Mouse (Mus musculus) A20 (cell line): ENCODE data around the gene Tspan9.

Experiments used
- DNase-seq: peaks from one replicate; pipeline ENCODE4 v3.0.0-alpha.2; 2011; ENCODE audit warnings: low read depth, low spot score

Gene Tspan9

GRCm38 (mm10) chr6:128020521-128021057 lies 122.8 kb downstream of the Tspan9 start:
- no peak for DNase-seq

DNA sequence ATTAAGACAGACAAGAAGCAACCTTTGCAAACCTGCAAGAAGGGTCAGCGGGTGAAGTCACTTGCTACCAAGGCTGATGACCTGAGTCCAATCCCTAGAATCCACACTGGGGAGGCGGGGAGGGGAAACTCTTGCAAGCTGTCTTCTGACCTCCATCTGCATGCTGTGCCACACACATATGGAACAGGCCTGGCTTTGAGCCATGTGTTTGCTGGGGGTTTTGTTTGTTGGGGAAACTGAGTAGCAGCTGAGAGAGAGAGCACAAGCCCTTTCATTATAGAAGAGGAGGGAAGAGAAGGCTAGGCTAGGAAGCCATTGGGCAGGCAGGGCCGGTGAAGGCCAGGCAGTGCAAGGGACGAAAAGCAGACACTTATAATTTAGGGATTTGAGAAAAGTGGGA lies 123.3 kb downstream of the Tspan9 start:
- DNase-seq = no peak

DNA sequence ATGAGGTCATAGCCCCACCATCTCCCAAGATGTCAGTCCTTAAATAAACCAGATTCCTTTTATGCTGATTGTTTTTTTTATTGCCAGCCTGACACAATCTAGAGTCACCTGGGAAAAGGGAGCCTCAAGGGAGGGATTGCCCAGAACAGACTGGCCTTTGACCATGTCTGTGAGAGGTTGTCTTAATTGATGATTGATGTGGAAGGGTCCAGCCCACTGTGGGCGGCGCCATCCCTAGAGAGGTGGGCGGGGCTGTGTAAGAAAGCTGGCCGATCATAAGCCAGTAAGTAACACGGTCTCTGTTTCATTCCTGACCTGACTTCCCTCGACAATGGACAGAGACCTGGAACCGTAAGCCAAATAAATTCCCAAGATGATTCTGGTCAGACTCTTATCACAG lies 124.3 kb downstream of the Tspan9 start:
- DNase-seq = no peak

DNA sequence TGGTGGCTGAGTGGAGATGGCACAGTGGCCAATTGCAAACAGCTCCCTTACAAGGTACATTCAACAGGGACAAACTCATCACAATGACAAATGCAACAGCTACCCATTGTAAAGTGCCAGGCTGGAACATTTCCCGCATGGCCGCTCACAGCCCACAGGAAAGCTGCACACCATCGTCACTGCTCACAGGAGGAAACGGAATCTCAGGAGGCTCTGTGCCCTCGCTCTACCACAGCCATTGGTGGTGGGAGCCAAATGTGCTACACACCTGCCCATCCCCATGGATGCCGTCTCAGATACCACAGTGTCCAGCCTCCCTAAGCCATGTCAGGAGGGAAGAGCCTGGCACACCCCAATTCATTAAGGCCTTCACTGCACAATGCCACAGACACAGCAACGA lies 128.1 kb downstream of the Tspan9 start:
- no peak for DNase-seq

DNA sequence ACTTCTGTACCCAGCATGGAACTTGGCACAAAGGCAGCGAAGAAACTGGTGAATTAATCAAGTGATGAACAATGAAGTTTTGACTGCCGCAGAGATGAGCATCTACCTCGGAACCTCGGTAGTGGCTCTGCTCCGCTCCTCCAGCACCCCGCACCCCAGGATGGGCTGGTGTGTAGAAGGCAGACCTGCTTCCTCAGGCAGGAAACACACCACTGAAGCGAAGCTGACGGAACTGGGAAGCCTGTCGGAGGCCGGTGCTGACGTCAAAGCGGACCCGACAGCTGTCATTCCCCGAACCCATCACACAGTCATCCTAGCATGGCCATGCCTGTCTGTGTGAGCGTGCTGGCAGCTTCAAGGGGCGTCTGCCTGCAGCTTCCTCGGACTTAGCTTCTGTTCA lies 131.6 kb downstream of the Tspan9 start:
- DNase-seq = no peak

GRCm38 (mm10) chr6:128011071-128011477 lies 132.3 kb downstream of the Tspan9 start:
- DNase-seq = no peak

DNA sequence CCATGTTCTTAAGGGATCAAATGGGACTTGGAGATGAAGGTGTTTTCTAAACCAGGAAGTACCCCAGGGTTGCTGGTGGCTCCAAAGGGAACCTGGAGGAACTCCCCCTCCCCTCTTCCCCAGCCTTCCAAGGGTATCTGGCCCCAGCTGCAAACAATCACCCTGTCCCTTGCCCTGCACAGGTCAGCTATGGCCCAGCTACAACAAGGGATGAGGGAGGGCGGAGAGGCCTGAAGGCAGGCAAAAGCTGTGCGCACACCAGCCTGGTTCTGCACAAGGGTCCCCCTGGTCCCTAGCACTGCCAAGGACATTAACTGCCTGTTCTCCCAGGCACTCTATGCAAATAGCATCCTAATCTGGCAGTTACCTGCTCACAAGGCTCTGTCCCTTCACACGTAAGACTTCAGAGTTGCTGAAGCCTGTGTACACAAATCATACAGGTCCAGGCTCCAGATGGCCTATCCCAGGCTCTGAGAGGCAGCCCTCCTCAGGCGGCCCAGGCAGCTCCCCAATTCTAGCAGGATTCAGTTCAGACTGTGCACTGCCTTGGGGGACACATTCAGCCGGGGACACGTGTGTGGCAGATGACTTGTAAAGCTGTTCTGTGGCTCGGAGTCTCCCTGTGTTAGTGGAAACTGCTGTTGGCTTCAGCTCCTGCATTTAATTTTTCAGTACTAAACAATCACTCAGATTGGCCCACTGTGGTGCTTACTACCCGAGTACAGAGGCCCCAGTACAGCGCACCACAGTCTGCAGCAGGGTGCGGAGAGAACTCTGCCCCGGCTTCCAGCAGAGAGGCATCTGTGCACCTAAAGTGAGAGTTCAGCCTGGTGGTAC lies 133.0 kb downstream of the Tspan9 start:
- DNase-seq = no peak

DNA sequence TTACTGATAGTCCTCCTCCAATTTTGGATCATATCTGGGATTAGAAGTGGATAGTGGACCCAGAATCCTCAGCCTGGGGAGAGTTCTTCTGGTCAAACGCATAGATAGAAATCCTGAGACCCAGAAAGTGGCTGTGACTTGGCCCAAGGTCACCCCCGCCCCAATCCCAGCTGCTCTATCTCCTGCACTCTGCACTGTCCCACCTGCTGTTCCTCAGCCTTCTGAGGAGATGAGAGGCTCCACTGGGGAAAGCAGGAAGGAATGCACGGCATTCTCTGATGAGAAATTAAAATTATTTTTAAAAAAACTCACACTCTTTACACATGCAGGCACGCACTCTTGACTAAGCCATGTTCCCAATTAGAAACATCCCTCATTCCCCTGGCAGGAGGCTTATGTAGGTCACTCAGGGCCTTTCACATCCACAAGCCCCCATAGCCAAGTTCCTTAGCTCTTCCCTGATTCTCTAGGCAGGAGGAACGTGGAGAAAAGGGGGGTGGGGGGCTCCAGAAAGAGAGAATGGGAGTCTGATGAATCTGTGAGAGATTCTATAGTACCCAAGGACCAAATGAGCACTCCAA lies 135.3 kb downstream of the Tspan9 start:
- no peak for DNase-seq

- DNase-seq = no peak
Measured at GRCm38 (mm10) chr6:128007241-128007701, 136.1 kb downstream of the Tspan9 start.

DNA sequence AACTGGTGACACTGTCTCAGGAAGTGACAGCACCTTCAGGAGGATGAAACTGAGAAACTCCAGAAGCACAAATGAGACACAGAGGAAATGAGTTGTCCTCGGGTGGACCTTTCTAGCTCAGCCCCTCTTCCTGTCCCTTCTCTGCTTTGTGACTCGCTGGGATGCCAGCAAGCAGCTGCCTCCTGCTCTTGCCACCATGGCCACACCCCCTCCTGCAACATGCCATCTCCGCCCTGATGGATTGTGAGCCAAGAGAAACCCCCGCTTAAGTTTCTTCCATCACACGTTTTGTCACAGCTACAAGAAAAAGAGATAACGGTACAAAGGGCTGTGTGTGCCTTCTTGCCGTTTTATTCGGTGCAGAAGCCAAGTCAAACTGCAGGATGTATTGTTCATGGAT lies 137.2 kb downstream of the Tspan9 start:
- no peak for DNase-seq

GRCm38 (mm10) chr6:128004544-128004943 lies 138.8 kb downstream of the Tspan9 start:
- DNase-seq = no peak

DNA sequence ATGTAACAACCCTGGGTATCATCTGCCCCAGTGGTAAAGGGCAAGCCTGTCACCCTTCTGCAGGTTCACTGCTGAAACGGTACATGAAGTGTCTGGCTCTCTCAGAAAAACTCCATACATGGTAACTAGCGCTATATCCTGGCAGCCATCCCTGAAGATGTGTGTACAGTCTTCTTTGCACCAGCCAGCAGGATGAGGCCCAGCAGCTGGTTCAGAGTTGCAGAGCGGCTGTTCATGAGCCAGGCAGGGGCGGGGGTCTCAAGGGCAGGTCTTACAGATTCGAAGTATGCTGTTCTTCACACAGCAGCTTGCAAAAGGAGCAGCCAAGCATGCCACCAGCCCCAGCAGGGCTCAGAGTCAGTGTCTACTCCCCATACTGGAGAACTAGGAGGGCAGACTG lies 139.9 kb downstream of the Tspan9 start:
- no peak for DNase-seq

- no peak for DNase-seq
Measured at GRCm38 (mm10) chr6:128002667-128003066, 140.7 kb downstream of the Tspan9 start.

- no peak for DNase-seq
Measured at GRCm38 (mm10) chr6:128002104-128002503, 141.3 kb downstream of the Tspan9 start.

DNA sequence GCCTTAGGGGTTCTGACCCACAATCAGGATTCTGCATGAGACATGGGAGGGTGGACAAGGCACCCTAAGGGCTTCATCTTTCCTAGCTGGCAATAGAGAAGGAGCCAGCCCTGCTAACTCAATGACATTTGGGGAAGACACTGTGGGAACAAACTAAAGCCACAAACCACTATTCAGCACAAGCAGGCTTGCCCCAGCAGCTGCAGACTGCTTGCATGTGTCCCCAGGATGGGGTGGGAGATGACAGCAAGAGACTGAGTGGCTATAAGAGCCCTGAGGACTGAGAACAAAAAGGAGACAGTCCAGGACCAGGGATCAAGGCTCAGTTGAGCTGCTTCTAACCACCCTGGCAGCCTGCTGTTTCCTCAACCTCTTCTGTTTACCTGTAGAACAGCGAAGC lies 141.8 kb downstream of the Tspan9 start:
- DNase-seq = no peak

DNA sequence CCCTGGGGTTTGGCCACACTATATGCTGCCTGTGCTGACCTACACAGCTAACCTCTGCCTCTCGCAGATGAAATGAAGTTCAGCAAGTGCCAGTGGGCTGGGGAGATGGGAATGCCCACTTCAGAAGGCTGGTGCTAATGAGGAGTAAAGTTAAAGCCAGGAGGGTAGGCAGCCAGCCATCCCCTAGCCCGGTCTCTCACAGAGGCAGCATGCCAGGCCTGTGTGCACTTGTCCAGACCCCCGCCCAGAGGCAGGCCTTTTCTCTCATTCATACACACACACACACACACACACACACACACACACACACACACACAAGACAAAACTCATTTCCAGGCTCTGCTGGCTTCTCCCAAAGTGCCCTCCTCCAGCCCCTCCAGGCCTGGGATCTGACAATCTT lies 142.6 kb downstream of the Tspan9 start:
- DNase-seq = no peak

DNA sequence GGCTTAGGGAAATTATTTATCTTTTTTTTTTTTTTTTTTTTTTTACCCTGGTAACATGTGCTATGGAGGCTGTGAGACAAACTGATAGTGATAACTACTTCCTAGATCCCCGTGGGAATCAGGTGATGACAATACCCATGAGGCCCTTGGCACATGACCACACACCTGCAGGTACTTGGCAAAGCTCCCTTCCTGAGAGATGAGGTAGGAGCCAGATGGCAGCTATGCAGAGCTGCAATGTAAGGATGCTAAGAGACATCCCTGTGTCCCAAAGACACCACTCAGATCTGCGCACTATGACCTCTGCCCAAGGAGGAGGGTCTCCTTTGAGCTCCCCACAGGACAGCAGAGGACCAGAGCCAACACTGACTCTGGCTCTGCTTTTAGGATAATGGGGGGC lies 144.3 kb downstream of the Tspan9 start:
- DNase-seq = no peak

DNA sequence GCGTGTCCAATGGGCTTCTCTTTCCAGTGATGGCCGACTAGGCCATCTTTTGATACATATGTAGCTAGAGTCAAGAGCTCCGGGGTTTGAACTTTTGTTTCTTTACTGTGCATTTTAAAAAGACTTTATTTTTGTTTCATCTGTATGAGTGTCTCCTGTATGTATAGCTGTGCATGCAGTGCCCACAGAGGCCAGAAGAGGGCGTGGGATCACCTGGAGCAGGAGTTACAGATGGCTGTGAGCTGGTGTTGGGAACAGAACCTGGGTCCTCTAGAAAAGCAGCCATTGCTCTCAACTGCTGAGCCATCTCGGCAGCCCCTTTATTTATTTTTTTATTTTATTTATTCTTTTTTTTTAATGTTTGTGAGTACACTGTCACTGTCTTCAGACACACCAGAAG lies 146.5 kb downstream of the Tspan9 start:
- DNase-seq = peak; percentile 5

GRCm38 (mm10) chr6:127992993-127993392 lies 150.4 kb downstream of the Tspan9 start:
- no peak for DNase-seq

- no peak for DNase-seq
Measured at GRCm38 (mm10) chr6:127991509-127992176, 151.8 kb downstream of the Tspan9 start.

GRCm38 (mm10) chr6:127989624-127990212 lies 153.7 kb downstream of the Tspan9 start:
- DNase-seq = no peak

- no peak for DNase-seq
Measured at GRCm38 (mm10) chr6:127988944-127989494, 154.4 kb downstream of the Tspan9 start.
